Mouse (Mus musculus): ENCODE results near the gene Ubac2.

Ubac2 gene

GRCm38 (mm10) chr14:121983009-121983933, 104.9 kb downstream of the Ubac2 start:
- no peak for DNase-seq

- DNase-seq = no peak
Measured at GRCm38 (mm10) chr14:121985477-121985876, 107.1 kb downstream of the Ubac2 start.

- no peak for DNase-seq
Measured at GRCm38 (mm10) chr14:121986028-121986427, 107.6 kb downstream of the Ubac2 start.

GRCm38 (mm10) chr14:121987287-121987686, 108.9 kb downstream of the Ubac2 start:
- DNase-seq = no peak

- DNase-seq = no peak
Measured at GRCm38 (mm10) chr14:121987691-121988090, 109.3 kb downstream of the Ubac2 start.

- DNase-seq = no peak
Measured at GRCm38 (mm10) chr14:121989331-121989730, 110.9 kb downstream of the Ubac2 start.

- DNase-seq = no peak
Measured at GRCm38 (mm10) chr14:121989869-121990268, 111.4 kb downstream of the Ubac2 start.

- DNase-seq = no peak
Measured at GRCm38 (mm10) chr14:121990897-121991296, 112.5 kb downstream of the Ubac2 start.

GRCm38 (mm10) chr14:121991921-121992320, 113.5 kb downstream of the Ubac2 start:
- no peak for DNase-seq

GRCm38 (mm10) chr14:121992395-121993280, 114.2 kb downstream of the Ubac2 start:
- DNase-seq = no peak

GRCm38 (mm10) chr14:121993616-121994015, 115.2 kb downstream of the Ubac2 start:
- no peak for DNase-seq

- DNase-seq = no peak
Measured at GRCm38 (mm10) chr14:121994171-121994700, 115.8 kb downstream of the Ubac2 start.

GRCm38 (mm10) chr14:121994846-121995556, 116.6 kb downstream of the Ubac2 start:
- DNase-seq = no peak

- DNase-seq = no peak
Measured at GRCm38 (mm10) chr14:121995557-121995870, 117.1 kb downstream of the Ubac2 start.

- no peak for DNase-seq
Measured at GRCm38 (mm10) chr14:121996786-121997185, 118.4 kb downstream of the Ubac2 start.

- no peak for DNase-seq
Measured at GRCm38 (mm10) chr14:121999455-121999854, 121.0 kb downstream of the Ubac2 start.

- no peak for DNase-seq
Measured at GRCm38 (mm10) chr14:122000346-122001105, 122.1 kb downstream of the Ubac2 start.

- no peak for DNase-seq
Measured at GRCm38 (mm10) chr14:122002224-122002623, 123.8 kb downstream of the Ubac2 start.

GRCm38 (mm10) chr14:122003812-122004211, 125.4 kb downstream of the Ubac2 start:
- no peak for DNase-seq

GRCm38 (mm10) chr14:122008261-122008660, 129.8 kb downstream of the Ubac2 start:
- no peak for DNase-seq

GRCm38 (mm10) chr14:122009502-122009901, 131.1 kb downstream of the Ubac2 start:
- DNase-seq = no peak

- no peak for DNase-seq
Measured at GRCm38 (mm10) chr14:122010301-122010700, 131.9 kb downstream of the Ubac2 start.

Measured in cerebellum, adult 9-11 months (tissue).